Mouse (Mus musculus) liver, adult 2 months (tissue): ENCODE data around the gene Ppfia1. TPM values are rescaled to one million over a fixed set of nuclear protein-coding genes. Genes with fewer than 3 reads are reported as not detected.

Experiments
- DNase-seq: peaks from one replicate; pipeline ENCODE4 v3.0.0-alpha.2; 2011; ENCODE audit warnings: low read depth, low spot score; ENCODE audit errors: extremely low read depth
- H3K27ac ChIP-seq: fragments of 200-500 bp; replicated peaks from 2 replicates; pipeline ENCODE4 v1.5.1; 2012; ENCODE audit warnings: low read depth, mild to moderate bottlenecking, control low read depth, inconsistent platforms, low read length; ENCODE audit not compliant: insufficient read depth
- H3K27me3 ChIP-seq: fragments of 200-500 bp; 2 replicates; pipeline ENCODE4 v1.6.1; 2012; ENCODE audit warnings: mild to moderate bottlenecking, moderate library complexity, low read length, inconsistent platforms; ENCODE audit not compliant: control insufficient read depth, insufficient read depth
- H3K36me3 ChIP-seq: fragments of 200-500 bp; 2 replicates; pipeline ENCODE4 v1.6.1; 2012; ENCODE audit warnings: low read length, inconsistent platforms; ENCODE audit not compliant: control insufficient read depth, insufficient read depth
- H3K4me1 ChIP-seq: fragments of 200-500 bp; 2 replicates; pipeline ENCODE4 v1.6.1; 2011; ENCODE audit warnings: low read length; ENCODE audit not compliant: control insufficient read depth, insufficient read depth
- H3K4me3 ChIP-seq: fragments of 200-500 bp; 2 replicates; pipeline ENCODE4 v1.5.1; 2011; ENCODE audit warnings: low read depth, mild to moderate bottlenecking, control low read depth, low read length, moderate library complexity; ENCODE audit not compliant: insufficient read depth
- H3K79me2 ChIP-seq: fragments of 200-500 bp; 2 replicates; pipeline ENCODE4 v1.6.1; 2012; ENCODE audit warnings: inconsistent platforms, mild to moderate bottlenecking, low read length, moderate library complexity; ENCODE audit not compliant: control insufficient read depth, insufficient read depth
- H3K9ac ChIP-seq: fragments of 200-500 bp; 2 replicates; pipeline ENCODE4 v1.6.1; 2012; ENCODE audit warnings: low read depth, mild to moderate bottlenecking, control low read depth, inconsistent platforms, low read length
- CTCF ChIP-seq: fragments of 200-500 bp; IDR thresholded peaks from 2 replicates; pipeline ENCODE4 v1.5.1; 2011; ENCODE audit warnings: low read depth, low read length, control low read depth
- POLR2A ChIP-seq: fragments of 200-500 bp; IDR thresholded peaks from 2 replicates; pipeline ENCODE4 v1.6.1; 2011; ENCODE audit warnings: low read length, control low read depth; ENCODE audit not compliant: insufficient read depth; ENCODE audit errors: extremely low read depth
- WGBS: fragments of 180-500 bp; shearing (Covaris S2); methylation state at CpG from one replicate; pipeline ENCODE4 v1.1.7; 2018; 5-methylcytosine and 5-hydroxymethylcytosine counted together
- polyA plus RNA-seq: library from polyadenylated mRNA; depleted of rRNA; stranded (reverse); fragments of >200 nt; gene quantifications from 2 replicates; pipeline ENCODE4 v1.2.3, GENCODE M21; 2012
- total RNA-seq: library from RNA; depleted of rRNA; stranded (reverse); fragments of >200 nt; gene quantifications from 2 replicates; pipeline ENCODE4 v1.2.3, GENCODE M21; 2014

Ppfia1 gene
- total and polyA plus RNA-seq, 2 experiments = 14.5 to 22.0 TPM

- no peak overlapping the region for H3K9ac ChIP-seq
- DNase-seq = no peak
- TF ChIP-seq CTCF (no peak), POLR2A (no peak)
- 95% methylated on average over 3 of the region's 3 CpGs for WGBS
- peaks cover 18% of the 10 kb centered on the region for H3K36me3 ChIP-seq
- no peaks in the 10 kb centered on the region for H3K27me3 ChIP-seq
- H3K4me3 ChIP-seq = no peak overlapping the region
- H3K4me1 ChIP-seq = peaks cover 14% of the 10 kb centered on the region
- peaks cover 22% of the 10 kb centered on the region; the same call in 1 of the 2 replicates for H3K79me2 ChIP-seq
- no peak overlapping the region for H3K27ac ChIP-seq
Observed at GRCm38 (mm10) chr7:144523415-144523814, 30.1 kb downstream of the Ppfia1 start.

GRCm38 (mm10) chr7:144521927-144522326 lies 31.6 kb downstream of the Ppfia1 start:
- H3K4me1 ChIP-seq = peaks cover under 1% of the 10 kb centered on the region; the same call in 1 of the 2 replicates
- H3K27me3 ChIP-seq = no peaks in the 10 kb centered on the region
- H3K9ac ChIP-seq = no peak overlapping the region
- H3K27ac ChIP-seq = no peak overlapping the region
- WGBS = 82% methylated on average over 2 of the region's 2 CpGs
- H3K4me3 ChIP-seq = no peak overlapping the region
- TF ChIP-seq POLR2A (no peak), CTCF (no peak)
- H3K79me2 ChIP-seq = peaks cover 11% of the 10 kb centered on the region; the same call in 1 of the 2 replicates
- DNase-seq = no peak
- peaks cover 24% of the 10 kb centered on the region for H3K36me3 ChIP-seq

DNA sequence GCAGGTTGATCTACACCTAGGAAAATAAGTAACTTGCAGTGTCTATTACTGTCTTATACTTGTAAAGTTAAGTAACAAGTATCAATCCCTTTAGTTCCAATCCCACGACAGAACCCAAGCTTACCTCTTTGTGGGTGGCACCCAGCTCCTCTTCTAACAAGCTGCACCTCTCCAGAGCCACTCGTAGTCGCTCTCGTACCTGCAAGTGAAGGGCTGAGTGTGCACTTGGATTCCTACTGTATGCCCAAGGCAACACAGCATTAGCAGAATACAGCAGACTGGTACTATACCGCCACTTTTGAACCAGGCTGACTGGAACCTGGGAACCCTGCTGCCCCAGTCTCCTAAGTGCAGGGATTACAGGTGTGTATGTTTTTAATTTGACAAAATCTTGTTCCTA lies 33.7 kb downstream of the Ppfia1 start:
- Histone ChIP-seq H3K27me3 (no peaks in the 10 kb centered on the region), H3K36me3 (peaks cover 31% of the 10 kb centered on the region), H3K4me3 (no peak overlapping the region), H3K9ac (no peak overlapping the region), H3K27ac (no peak overlapping the region), H3K4me1 (no peaks in the 10 kb centered on the region), H3K79me2 (peaks cover 3% of the 10 kb centered on the region; the same call in 1 of the 2 replicates)
- no peak for DNase-seq
- TF ChIP-seq CTCF = no peak
- no peak for TF ChIP-seq POLR2A
- 93% methylated on average over 5 of the region's 5 CpGs for WGBS

DNA sequence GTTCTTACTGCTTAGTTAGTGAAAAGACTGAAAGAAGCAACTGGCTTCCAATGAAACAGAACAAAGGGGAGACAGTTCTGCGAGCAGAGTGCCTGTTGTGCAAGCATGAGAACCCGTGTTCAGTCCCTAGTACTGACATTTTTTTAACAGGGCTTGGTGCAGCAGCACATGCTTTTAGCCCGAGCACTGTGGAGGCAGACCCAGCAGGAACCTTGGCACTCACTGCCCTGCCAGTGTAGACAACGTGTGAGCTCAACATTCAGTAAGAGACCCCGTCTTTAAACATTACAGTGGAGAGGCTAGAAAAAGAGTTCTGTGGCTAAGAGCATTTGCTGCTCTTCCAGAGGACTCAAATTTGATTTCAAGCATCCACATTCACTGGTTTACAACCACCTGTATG lies 36.8 kb downstream of the Ppfia1 start:
- H3K36me3 ChIP-seq = peaks cover 51% of the 10 kb centered on the region
- H3K4me3 ChIP-seq = no peak overlapping the region
- H3K27me3 ChIP-seq = no peaks in the 10 kb centered on the region
- TF ChIP-seq POLR2A (no peak), CTCF (no peak)
- no peak overlapping the region for H3K9ac ChIP-seq
- DNase-seq = no peak
- no peaks in the 10 kb centered on the region; the same call in 1 of the 2 replicates for H3K79me2 ChIP-seq
- H3K4me1 ChIP-seq = no peaks in the 10 kb centered on the region
- no peak overlapping the region for H3K27ac ChIP-seq
- 83% methylated on average over 5 of the region's 5 CpGs for WGBS

GRCm38 (mm10) chr7:144509090-144509489 lies 44.4 kb downstream of the Ppfia1 start:
- H3K36me3 ChIP-seq = peaks cover 60% of the 10 kb centered on the region
- H3K79me2 ChIP-seq = no peaks in the 10 kb centered on the region
- H3K4me3 ChIP-seq = no peak overlapping the region
- no peak overlapping the region for H3K9ac ChIP-seq
- H3K4me1 ChIP-seq = no peaks in the 10 kb centered on the region
- H3K27ac ChIP-seq = no peak overlapping the region
- DNase-seq = no peak
- H3K27me3 ChIP-seq = no peaks in the 10 kb centered on the region
- TF ChIP-seq POLR2A = no peak
- no peak for TF ChIP-seq CTCF
- 96% methylated on average over 4 of the region's 4 CpGs for WGBS

DNA sequence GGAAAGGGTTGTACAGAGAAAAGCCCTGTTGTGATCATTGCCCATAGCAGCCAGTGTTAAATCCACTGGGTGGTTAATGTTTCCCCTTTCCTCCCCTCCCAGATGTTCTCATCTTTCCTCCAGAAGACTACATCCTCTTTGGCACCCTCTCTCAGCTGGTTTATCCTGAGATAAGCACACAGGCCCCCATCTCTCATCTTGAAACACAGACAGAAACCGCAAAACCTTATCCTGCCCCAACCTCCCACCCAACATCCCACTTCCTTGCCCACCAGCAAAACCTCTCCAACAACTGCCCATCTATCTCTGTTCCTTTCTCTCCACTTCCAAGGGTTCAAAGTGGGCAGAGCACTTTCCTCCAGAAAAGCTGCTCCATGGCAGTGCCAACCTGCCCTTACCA lies 46.7 kb downstream of the Ppfia1 start:
- DNase-seq = no peak
- no peak overlapping the region for H3K4me3 ChIP-seq
- no peaks in the 10 kb centered on the region for H3K4me1 ChIP-seq
- WGBS = 92% methylated on average over 1 of the region's 1 CpGs
- peaks cover 48% of the 10 kb centered on the region for H3K36me3 ChIP-seq
- no peaks in the 10 kb centered on the region for H3K79me2 ChIP-seq
- no peaks in the 10 kb centered on the region for H3K27me3 ChIP-seq
- TF ChIP-seq POLR2A = no peak
- no peak for TF ChIP-seq CTCF
- no peak overlapping the region for H3K27ac ChIP-seq
- H3K9ac ChIP-seq = no peak overlapping the region
